Mouse (Mus musculus): ENCODE measurements at regions not wholly inside any gene's neighbourhood (a gene's known extent, or its start where the extent isn't known, plus 50 kb on each side); places are given as distances from the start of the nearest gene placed in this dataset.

- in situ Hi-C loops (cut with MboI, MseI) = no loop called here
Observed at GRCm38 (mm10) chr4:89621260-89621659, 58.0 kb upstream of the Dmrta1 start.

DNA sequence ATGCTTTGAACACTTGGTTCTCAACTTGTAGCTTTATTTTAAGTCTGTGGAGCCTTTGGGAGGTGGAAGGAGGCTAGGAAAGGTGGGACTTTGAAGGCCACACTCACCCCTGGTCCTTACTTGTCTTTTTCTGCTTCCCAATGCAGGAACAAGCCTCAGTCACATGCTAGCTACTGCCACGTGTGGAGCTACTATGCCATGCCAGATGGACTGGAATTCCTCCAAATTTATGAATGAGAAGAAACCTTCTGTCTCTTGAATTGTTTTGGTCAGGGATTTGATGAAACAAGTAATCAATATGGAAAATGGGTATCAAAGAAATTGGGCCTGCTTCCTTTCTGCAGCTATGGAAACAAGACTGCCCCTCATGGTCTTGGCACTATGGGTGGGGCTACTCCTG, 74.5 kb upstream of the Dmrta1 start:
- in situ Hi-C loops (cut with MboI, MseI) = no loop called here

GRCm38 (mm10) chr4:89575529-89575928, 103.7 kb upstream of the Dmrta1 start:
- in situ Hi-C loops (cut with MboI, MseI) = no loop called here

GRCm38 (mm10) chr4:89554711-89555466, 124.3 kb upstream of the Dmrta1 start:
- in situ Hi-C loops (cut with MboI, MseI) = no loop called here

- in situ Hi-C loops (cut with MboI, MseI) = no loop called here
Observed at GRCm38 (mm10) chr4:89552556-89552955, 126.7 kb upstream of the Dmrta1 start.

- in situ Hi-C loops (cut with MboI, MseI) = no loop called here
Observed at GRCm38 (mm10) chr4:89550515-89550914, 128.7 kb upstream of the Dmrta1 start.

DNA sequence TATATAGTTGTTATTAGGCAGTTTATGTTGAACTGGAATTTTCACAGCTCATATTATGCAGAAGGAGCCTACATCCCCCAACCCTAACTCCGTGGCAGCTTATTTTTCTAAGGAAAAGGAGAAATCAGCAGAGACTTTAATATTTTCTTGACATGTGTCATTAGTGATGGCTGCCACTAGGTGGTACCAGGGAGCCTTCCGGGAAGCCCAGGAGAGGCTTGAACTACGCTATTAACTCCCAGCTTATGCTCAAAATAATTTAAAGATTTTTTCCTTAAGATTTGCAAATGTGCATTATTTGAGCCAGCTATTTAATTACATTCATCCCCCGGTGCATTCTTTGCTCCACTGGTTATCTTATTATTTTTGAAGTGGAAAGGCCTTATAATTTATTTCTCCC, 146.8 kb upstream of the Dmrta1 start:
- in situ Hi-C loops (cut with MboI, MseI) = no loop called here

DNA sequence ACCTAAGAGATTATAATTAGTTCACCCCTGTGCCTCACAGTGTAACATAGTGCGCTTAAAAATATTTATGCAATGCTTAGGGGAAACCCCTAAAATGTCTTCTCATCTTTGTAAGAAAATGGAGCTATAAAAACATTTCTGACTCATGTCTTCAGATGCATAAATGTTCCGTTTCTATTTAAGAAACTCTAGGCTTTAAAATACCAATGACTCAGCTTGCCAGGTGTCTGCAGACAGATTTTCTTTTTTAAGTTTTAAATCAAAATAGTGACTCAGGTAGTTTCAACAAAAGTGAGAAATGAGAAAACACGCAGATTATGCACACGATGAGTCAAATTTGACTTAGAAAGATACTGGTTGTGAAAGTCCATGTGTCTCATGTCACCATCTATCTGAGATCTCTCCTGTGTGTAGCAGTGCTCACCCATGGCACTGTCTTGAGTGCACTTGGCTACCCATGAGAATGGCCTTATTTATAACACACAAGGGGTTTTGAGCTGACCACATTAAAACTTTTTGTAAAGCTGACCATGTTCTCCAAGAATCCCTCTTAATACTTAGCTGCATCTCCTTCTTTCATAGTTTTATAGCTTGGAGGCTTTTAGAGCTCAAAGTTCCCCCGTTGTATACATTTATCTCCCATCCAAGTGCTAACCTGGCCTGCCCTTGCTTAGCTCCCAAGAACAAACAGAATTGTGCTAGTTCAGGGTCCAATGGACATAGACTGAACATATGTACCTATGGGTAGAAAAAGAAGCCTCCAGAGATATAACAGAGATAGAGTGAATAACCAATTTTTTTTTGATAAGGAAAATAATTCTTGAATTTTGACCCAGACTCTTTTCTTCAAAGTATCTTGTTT, 149.0 kb upstream of the Dmrta1 start:
- in situ Hi-C loops (cut with MboI, MseI) = no loop called here

- in situ Hi-C loops (cut with MboI, MseI) = loop anchor here (5.0 to 10.0 kb wide), 4 partner anchors 173 to 643 kb away; partner anchors contain the start of gene Ifne
Observed at GRCm38 (mm10) chr4:89527966-89528365, 151.3 kb upstream of the Dmrta1 start.

DNA sequence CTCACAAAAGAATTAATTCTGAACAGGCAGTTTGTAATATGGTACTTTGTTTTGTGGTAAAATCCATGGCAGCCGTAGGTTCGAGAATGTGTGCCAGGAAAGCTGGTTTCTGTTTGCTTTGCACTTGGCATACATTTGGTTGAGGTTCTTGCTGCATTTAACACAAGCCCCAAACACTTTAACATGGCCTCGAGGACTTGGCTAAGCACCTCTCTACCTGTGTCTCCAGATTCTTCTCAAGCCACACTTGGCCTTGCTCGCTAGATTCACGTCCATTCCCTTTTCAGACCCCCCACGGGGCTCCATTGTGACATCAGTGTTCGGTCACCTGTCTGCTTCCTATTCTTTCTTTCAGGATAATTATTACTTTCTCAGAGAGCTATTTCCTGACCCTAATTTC, 151.9 kb upstream of the Dmrta1 start:
- in situ Hi-C loops (cut with MboI, MseI) = loop anchor here (5.0 to 10.0 kb wide), 4 partner anchors 173 to 643 kb away; partner anchors contain the start of gene Ifne

- in situ Hi-C loops (cut with MboI, MseI) = loop anchor here (5.0 to 10.0 kb wide), 4 partner anchors 171 to 641 kb away; partner anchors contain the start of gene Ifne
Observed at GRCm38 (mm10) chr4:89525525-89525924, 153.7 kb upstream of the Dmrta1 start.

DNA sequence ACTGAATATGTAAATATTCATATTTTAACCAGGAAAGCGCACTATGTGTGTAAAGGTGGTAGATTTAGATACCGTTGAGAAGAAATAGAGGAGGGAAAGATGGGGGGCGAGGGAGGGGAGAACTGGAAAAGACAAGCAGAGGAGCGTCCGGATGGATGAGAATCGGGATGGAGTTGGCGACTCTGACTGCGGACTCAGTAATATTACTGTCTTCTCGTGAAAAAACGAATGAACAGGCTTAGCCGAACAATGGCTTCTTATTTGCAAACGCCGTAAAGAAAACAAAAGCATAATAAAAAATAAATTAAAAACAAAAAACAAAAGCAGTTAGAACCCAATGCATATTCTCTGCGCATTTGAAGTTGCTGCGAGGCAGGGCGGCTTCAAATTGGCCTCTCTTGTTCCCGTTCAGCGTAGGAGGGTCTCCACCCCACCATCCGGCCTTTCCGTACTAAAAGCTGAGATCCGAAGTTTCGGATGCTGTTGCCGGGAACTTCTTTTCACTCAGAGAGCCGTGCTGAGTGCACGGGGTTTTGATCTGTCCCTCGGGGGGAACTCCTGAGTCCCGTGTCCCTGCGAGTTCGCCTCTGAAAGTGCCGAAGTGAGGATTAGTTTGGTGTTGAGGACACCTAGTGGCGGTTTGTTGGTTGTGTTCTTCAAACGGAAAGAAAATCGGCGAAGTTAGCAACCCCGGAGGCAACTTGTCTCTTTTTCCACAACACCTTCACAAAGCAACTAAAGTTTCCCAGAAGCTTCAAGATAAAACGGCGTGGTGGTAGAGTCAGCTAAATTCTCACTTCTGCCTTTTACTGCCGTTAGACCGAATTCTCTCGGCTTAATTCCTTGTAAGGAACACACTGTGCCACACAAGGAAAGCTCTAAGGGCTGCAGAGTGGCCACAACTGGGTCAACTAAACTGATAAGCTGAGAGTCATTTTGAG, 154.7 kb upstream of the Dmrta1 start:
- in situ Hi-C loops (cut with MboI, MseI) = loop anchor here (5.0 to 10.0 kb wide), 4 partner anchors 170 to 640 kb away; partner anchors contain the start of gene Ifne

- in situ Hi-C loops (cut with MboI, MseI) = loop anchor here (10.0 kb wide), 2 partner anchors 169 to 639 kb away; partner anchors contain the start of gene Ifne
Observed at GRCm38 (mm10) chr4:89523423-89524259, 155.6 kb upstream of the Dmrta1 start.

DNA sequence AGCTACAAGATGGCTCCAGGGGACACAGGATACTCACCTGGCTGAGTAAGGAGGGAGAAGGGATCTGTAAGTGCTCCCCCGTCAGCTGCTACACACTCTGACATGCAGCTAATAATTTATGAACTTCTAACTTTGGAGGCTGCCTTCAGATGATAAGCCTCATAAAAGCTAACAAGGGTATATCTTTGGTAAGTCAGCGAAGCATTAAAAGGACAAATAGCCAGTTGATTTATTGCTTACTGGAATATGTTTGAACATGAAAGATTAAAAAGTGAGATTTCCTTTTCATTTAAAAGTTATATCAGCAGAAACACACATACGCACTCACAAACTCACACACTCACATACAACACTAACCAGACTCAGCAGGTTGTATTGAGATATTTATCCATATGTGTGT, 161.2 kb upstream of the Dmrta1 start:
- in situ Hi-C loops (cut with MboI, MseI) = no loop called here

DNA sequence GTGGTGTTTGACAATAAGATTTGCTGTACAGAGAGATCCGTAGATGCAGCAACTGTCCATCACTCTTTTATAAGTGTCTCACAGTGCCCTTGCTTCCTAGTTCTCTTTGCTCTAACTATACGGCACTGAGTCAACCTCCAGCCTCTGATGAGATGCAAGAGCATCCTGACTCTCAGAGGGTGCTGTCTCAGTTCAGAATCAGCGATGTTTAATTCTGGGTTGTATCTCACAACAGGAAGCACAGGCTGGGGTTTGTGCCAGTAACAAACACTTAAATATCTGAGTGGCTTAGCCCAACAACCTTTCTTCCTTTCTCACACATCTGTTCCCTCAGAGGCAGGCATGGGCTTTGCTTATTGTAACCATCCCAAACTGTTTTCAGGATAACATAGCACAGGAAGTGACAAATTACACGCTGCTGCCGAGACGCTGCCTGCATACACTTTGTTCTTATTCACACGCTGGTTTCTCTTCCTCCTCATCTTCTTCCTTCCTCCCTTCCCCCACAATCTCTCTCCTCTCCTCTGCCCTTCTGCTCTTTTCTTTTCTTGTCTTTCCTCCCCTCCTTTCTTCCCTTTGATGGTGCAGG, 163.3 kb upstream of the Dmrta1 start:
- in situ Hi-C loops (cut with MboI, MseI) = no loop called here

DNA sequence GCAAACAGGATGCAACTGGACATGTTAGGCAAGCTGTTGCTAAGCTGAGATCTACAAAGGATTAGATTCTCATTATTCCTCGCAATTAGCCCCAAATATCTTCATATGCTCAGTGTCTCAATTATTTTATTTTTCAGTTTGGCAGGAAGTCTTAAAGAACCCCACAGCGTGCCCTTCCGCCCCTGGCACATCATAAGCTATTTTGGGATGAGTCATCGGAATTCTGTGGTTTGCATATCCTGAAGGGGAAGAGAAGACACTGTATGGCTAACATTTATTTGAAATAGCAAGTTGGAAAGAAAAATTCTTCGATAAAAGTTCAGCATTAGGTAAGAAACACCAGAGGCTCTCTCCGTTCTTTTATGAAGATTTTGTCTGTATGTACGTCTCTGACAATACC, 164.3 kb upstream of the Dmrta1 start:
- in situ Hi-C loops (cut with MboI, MseI) = no loop called here

- in situ Hi-C loops (cut with MboI, MseI) = no loop called here
Observed at GRCm38 (mm10) chr4:89510593-89510992, 168.6 kb upstream of the Dmrta1 start.

DNA sequence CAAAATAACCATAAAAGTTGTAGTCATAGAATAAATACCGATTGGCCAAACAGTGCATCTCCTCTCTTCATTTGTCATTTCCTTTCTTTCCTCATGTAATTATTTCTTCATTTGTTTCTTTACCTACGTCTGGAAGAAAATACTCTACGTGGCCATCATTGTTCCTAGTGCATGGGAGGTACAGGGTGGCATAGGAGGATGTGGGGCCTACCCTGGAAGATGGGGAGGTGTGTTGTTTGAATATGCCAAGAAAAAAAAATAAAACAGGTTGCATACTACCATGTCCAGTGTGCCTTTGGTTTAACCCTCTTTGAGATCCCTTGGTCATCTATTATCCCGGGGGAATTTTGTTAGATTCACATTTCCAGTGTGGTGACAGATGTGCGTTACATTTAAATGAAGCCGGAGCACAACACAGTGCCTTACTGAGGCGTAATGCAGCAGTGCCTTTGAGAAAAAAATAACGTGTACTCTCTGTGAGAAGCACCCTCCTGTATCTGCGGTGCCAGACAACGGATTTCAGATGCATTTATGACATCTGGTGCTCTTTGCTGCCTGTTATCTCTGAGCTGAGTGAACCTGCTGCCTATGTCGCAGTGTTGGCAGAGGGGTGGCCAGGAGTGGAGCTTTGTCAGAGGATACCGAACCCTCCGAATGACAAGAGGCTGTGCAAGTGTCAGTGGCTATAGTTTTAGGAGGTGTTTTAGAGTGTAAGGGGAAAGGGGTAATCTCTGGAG, 169.4 kb upstream of the Dmrta1 start:
- in situ Hi-C loops (cut with MboI, MseI) = no loop called here

DNA sequence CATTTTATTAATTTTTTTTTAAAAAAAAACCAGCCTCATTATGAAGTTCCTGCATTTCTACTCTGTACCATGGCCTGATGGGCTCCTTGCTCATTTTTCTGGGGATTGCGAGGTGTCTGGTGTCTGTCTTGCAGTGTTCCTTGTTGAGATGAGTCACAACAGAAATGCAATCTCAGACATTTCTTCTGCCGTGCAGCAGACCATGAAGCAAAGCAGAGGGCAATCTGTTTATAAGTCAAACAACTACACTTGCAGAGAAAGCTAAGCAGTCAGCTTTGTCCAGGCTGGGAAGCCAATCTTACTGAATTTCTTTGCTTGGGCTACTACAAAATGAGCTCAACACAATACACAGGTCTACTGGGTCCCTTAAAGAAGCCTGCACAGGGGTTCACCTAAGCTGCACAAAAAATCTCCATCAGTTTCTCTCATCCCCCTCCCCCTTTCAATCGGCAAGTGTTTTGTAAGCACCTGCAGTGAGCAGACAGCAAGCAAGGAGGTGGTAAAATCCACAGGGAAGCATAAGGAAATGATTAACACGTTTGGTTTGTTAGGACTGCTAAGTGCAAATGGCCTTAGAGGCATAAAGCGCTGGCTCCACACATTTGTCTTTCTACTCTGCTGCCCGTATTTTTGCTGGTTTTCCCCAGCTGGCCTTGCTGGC, 171.0 kb upstream of the Dmrta1 start:
- in situ Hi-C loops (cut with MboI, MseI) = no loop called here
